In the genomic region with DNA sequence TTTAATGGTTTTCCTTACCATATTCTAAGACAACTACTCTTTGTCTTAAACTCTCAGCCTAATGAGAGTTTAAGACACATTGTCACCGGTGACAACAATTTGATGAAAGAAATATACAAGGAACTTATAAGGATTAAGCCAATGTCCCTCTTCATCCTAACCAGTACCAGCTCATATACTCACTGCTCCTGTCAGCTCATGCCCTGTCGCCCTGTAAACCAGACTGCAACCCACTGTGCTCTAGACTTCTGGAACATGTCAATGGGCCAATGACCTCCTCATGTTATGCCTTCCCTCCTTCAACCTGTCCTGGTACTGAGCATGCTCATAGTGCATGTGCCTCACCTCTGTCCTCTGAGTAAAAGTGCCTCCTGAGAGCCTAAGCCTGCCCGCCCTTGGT, we compare ENCODE assay signal across 26 mouse cellular contexts. TPM values are rescaled to one million over a fixed set of nuclear protein-coding genes. Genes with fewer than 3 reads are reported as not detected.
DNase-seq lines count a peak whose midpoint lies in the region; ATAC-seq and TF ChIP-seq lines count a peak whose summit lies in the region.
"Had no signal": no experiment of that assay in that cellular context is flagged by ENCODE, and none has a peak within 500 bp of the region (broad histone marks: within the 10 kb centered on the region; RNA-seq: fewer than 3 reads in every experiment).

No protein-coding gene starts in this region.

- no peak overlapping the region for H3K9ac ChIP-seq in forebrain, embryonic 12.5 days
- H3K9ac ChIP-seq in neural tube, embryonic 11.5 days (ENCODE audit: low read length): no peak overlapping the region
- H3K9ac ChIP-seq in lung, postnatal 0 days (replicated peaks; ENCODE audit: low read depth): no peak overlapping the region
- H3K9ac ChIP-seq: embryonic facial prominence, embryonic 12.5 days; embryonic facial prominence, embryonic 15.5 days; forebrain, embryonic 15.5 days; heart, embryonic 12.5 days; heart, embryonic 15.5 days; hindbrain, embryonic 13.5 days had no signal

- H3K27me3 ChIP-seq in forebrain, embryonic 10.5 days (ENCODE audit: poor library complexity, severe bottlenecking): no peaks in the 10 kb centered on the region
- H3K27me3 ChIP-seq in forebrain, embryonic 12.5 days: peaks cover 8% of the 10 kb centered on the region
- H3K27me3 ChIP-seq in neural tube, embryonic 11.5 days (ENCODE audit: control insufficient read depth, insufficient read depth, low read length): no peaks in the 10 kb centered on the region
- H3K27me3 ChIP-seq in lung, postnatal 0 days (replicated peaks; ENCODE audit: insufficient read depth, low read length): no peaks in the 10 kb centered on the region
- H3K27me3 ChIP-seq: embryonic facial prominence, embryonic 12.5 days; embryonic facial prominence, embryonic 15.5 days; forebrain, embryonic 15.5 days; heart, embryonic 15.5 days had no signal

- H3K36me3 ChIP-seq in forebrain, embryonic 10.5 days (replicated peaks): no peaks in the 10 kb centered on the region
- H3K36me3 ChIP-seq in forebrain, embryonic 12.5 days (replicated peaks): no peaks in the 10 kb centered on the region
- H3K36me3 ChIP-seq in neural tube, embryonic 11.5 days (ENCODE audit: control insufficient read depth, insufficient read depth, low read length): no peaks in the 10 kb centered on the region
- H3K36me3 ChIP-seq in lung, postnatal 0 days (ENCODE audit: insufficient read depth, low read length): no peaks in the 10 kb centered on the region
- H3K36me3 ChIP-seq: embryonic facial prominence, embryonic 12.5 days; embryonic facial prominence, embryonic 15.5 days; forebrain, embryonic 15.5 days; heart, embryonic 12.5 days; heart, embryonic 15.5 days; hindbrain, embryonic 10.5 days; hindbrain, embryonic 13.5 days had no signal

- TF ChIP-seq EP300 in lung, postnatal 0 days (IDR thresholded peaks at IDR 0.05): no peak

- no peak overlapping the region for H3K4me2 ChIP-seq in forebrain, embryonic 12.5 days
- H3K4me2 ChIP-seq in neural tube, embryonic 11.5 days (ENCODE audit: low read depth): no peak overlapping the region
- no peak overlapping the region for H3K4me2 ChIP-seq in lung, postnatal 0 days (replicated peaks; ENCODE audit: low read depth, low read length)
- H3K4me2 ChIP-seq: embryonic facial prominence, embryonic 12.5 days; embryonic facial prominence, embryonic 15.5 days; forebrain, embryonic 15.5 days; heart, embryonic 12.5 days; heart, embryonic 15.5 days; hindbrain, embryonic 13.5 days had no signal

- TF ChIP-seq CTCF in lung, postnatal 0 days (IDR thresholded peaks at IDR 0.05): no peak

- 0 out of 2 replicates have a peak overlapping the region, but pooled peaks have one; percentile 8 for H3K27ac ChIP-seq in forebrain, embryonic 10.5 days
- H3K27ac ChIP-seq in forebrain, embryonic 12.5 days: no peak overlapping the region
- H3K27ac ChIP-seq in neural tube, embryonic 11.5 days (ENCODE audit: low read depth, low read length): no peak overlapping the region
- H3K27ac ChIP-seq in lung, postnatal 0 days (ENCODE audit: low read length): no peak overlapping the region
- H3K27ac ChIP-seq: embryonic facial prominence, embryonic 12.5 days; embryonic facial prominence, embryonic 15.5 days; forebrain, embryonic 15.5 days; heart, embryonic 15.5 days; hindbrain, embryonic 10.5 days; hindbrain, embryonic 13.5 days had no signal

- ATAC-seq in forebrain, embryonic 12.5 days (ENCODE audit: low FRiP score): no peak
- no peak for ATAC-seq in neural tube, embryonic 11.5 days (ENCODE audit: insufficient read depth, low FRiP score, low TSS enrichment)
- ATAC-seq in megakaryocyte-erythroid progenitor cell, adult 5-6 weeks (replicated peaks; ENCODE audit: low FRiP score, low TSS enrichment, poor library complexity, severe bottlenecking): peak; percentile 52; the same call in 1 of the 2 replicates
- ATAC-seq in lung, postnatal 0 days: no peak
- ATAC-seq: forebrain, embryonic 15.5 days; hindbrain, embryonic 16.5 days had no signal

- no peak overlapping the region for H3K4me3 ChIP-seq in forebrain, embryonic 10.5 days
- no peak overlapping the region for H3K4me3 ChIP-seq in forebrain, embryonic 12.5 days (replicated peaks)
- no peak overlapping the region for H3K4me3 ChIP-seq in neural tube, embryonic 11.5 days (ENCODE audit: low read depth, low read length)
- H3K4me3 ChIP-seq in lung, postnatal 0 days (ENCODE audit: low read depth, low read length): no peak overlapping the region
- H3K4me3 ChIP-seq: embryonic facial prominence, embryonic 12.5 days; embryonic facial prominence, embryonic 15.5 days; erythroblast, embryonic 14.5 days; forebrain, embryonic 15.5 days; heart, embryonic 12.5 days; heart, embryonic 15.5 days; hindbrain, embryonic 10.5 days; hindbrain, embryonic 13.5 days had no signal

- no peaks in the 10 kb centered on the region for H3K9me3 ChIP-seq in forebrain, embryonic 10.5 days
- H3K9me3 ChIP-seq in forebrain, embryonic 12.5 days: no peaks in the 10 kb centered on the region
- no peaks in the 10 kb centered on the region for H3K9me3 ChIP-seq in neural tube, embryonic 11.5 days (ENCODE audit: control insufficient read depth, low read length)
- H3K9me3 ChIP-seq in lung, postnatal 0 days (ENCODE audit: low read length): no peaks in the 10 kb centered on the region
- H3K9me3 ChIP-seq: embryonic facial prominence, embryonic 12.5 days; embryonic facial prominence, embryonic 15.5 days; forebrain, embryonic 15.5 days; heart, embryonic 12.5 days; heart, embryonic 15.5 days; hindbrain, embryonic 10.5 days; hindbrain, embryonic 13.5 days had no signal

- H3K4me1 ChIP-seq in forebrain, embryonic 10.5 days: peaks cover 33% of the 10 kb centered on the region
- 0 out of 2 replicates have a peak, but pooled peaks cover 5% of the 10 kb centered on the region for H3K4me1 ChIP-seq in forebrain, embryonic 12.5 days
- H3K4me1 ChIP-seq in neural tube, embryonic 11.5 days (ENCODE audit: control insufficient read depth, insufficient read depth, low read length): peaks cover 9% of the 10 kb centered on the region; the same call in 1 of the 2 replicates
- H3K4me1 ChIP-seq in lung, postnatal 0 days (ENCODE audit: insufficient read depth, low read depth, low read length): no peaks in the 10 kb centered on the region; the same call in 1 of the 2 replicates
- H3K4me1 ChIP-seq: forebrain, embryonic 15.5 days had no signal

- DNase-seq in forebrain, embryonic 10.5 days (ENCODE audit: extremely low spot score, low spot score): no peak
- DNase-seq in neural tube, embryonic 11.5 days (ENCODE audit: low spot score): peak; percentile 5
- DNase-seq in neural tube, embryonic 10.5 days (ENCODE audit: extremely low spot score, low spot score): no peak
- DNase-seq in lung, postnatal 0 days (ENCODE audit: low spot score): no peak
- DNase-seq: adrenal gland, postnatal 10 days; adrenal gland, postnatal 36 days; cerebellum, adult 18-20 months; cerebellum, adult 9-10 months; cerebellum, postnatal 14 days; gastrocnemius, postnatal 25 days; heart, adult 18-20 months; heart, postnatal 10 days; heart, postnatal 36 days had no signal

- WGBS in forebrain, embryonic 10.5 days: 93% methylated on average over 3 of the region's 3 CpGs
- 91% methylated on average over 3 of the region's 3 CpGs for WGBS in forebrain, embryonic 12.5 days
- WGBS in neural tube, embryonic 11.5 days: 91% methylated on average over 3 of the region's 3 CpGs
- 90% methylated on average over 3 of the region's 3 CpGs for WGBS in lung, postnatal 0 days

RNA-seq across cellular contexts. Expression of gene Abcg8, which starts 8.3 kb away (rescaled TPM):
- polyA plus RNA-seq in forebrain, embryonic 10.5 days (2016; fragmentation: Nextera tagmentation; extraction: Ambion mirVana): 0.23 and 0.33 TPM in 2 replicates
- 0.05 and 0.19 TPM in 2 replicates for polyA plus RNA-seq in forebrain, embryonic 12.5 days (2016; fragmentation: Nextera tagmentation; extraction: Ambion mirVana)
- polyA plus RNA-seq in neural tube, embryonic 11.5 days (2014; fragmentation: Nextera tagmentation; extraction: Ambion mirVana): not detected in 2 replicates
- not detected in 2 replicates for total RNA-seq in megakaryocyte-erythroid progenitor cell, adult 5-6 weeks (2014; fragmentation: Nextera tagmentation)
- not detected in 2 replicates for total RNA-seq in megakaryocyte-erythroid progenitor cell, adult 5-6 weeks (2017)
- not detected in 2 replicates for polyA plus RNA-seq in lung, postnatal 0 days (2015; fragmentation: Nextera tagmentation; extraction: Ambion mirVana)
- total RNA-seq: adrenal gland, adult 18-20 months; adrenal gland, postnatal 36 days; gastrocnemius, postnatal 25 days; heart, adult 18-20 months; heart, postnatal 10 days; heart, postnatal 36 days had no signal
- polyA plus RNA-seq: erythroblast, embryonic 14.5 days; heart, embryonic 12.5 days; heart, embryonic 15.5 days had no signal

RNA-seq across cellular contexts. Expression of gene Abcg5, which starts 15.0 kb away (rescaled TPM):
- 5.3 and 5.4 TPM in 2 replicates for polyA plus RNA-seq in forebrain, embryonic 10.5 days (2016; fragmentation: Nextera tagmentation; extraction: Ambion mirVana)
- polyA plus RNA-seq in forebrain, embryonic 12.5 days (2016; fragmentation: Nextera tagmentation; extraction: Ambion mirVana): 2.8 and 4.2 TPM in 2 replicates
- 0.16 and 0.52 TPM in 2 replicates for polyA plus RNA-seq in neural tube, embryonic 11.5 days (2014; fragmentation: Nextera tagmentation; extraction: Ambion mirVana)
- not detected in 2 replicates for total RNA-seq in megakaryocyte-erythroid progenitor cell, adult 5-6 weeks (2014; fragmentation: Nextera tagmentation)
- not detected in 2 replicates for total RNA-seq in megakaryocyte-erythroid progenitor cell, adult 5-6 weeks (2017)
- polyA plus RNA-seq in lung, postnatal 0 days (2015; fragmentation: Nextera tagmentation; extraction: Ambion mirVana): 0.40 and 0.61 TPM in 2 replicates
- total RNA-seq: adrenal gland, adult 18-20 months; adrenal gland, postnatal 36 days; gastrocnemius, adult 8-10 months; gastrocnemius, postnatal 25 days; heart, adult 18-20 months; heart, postnatal 10 days; heart, postnatal 36 days had no signal
- polyA plus RNA-seq: erythroblast, embryonic 14.5 days; heart, embryonic 15.5 days had no signal

RNA-seq across cellular contexts. Expression of gene Dync2li1, which starts 41.6 kb away (rescaled TPM):
- 35.5 and 36.0 TPM in 2 replicates for polyA plus RNA-seq in forebrain, embryonic 10.5 days (2016; fragmentation: Nextera tagmentation; extraction: Ambion mirVana)
- 34.2 and 34.6 TPM in 2 replicates for polyA plus RNA-seq in forebrain, embryonic 12.5 days (2016; fragmentation: Nextera tagmentation; extraction: Ambion mirVana)
- 29.6 and 30.4 TPM in 2 replicates for polyA plus RNA-seq in neural tube, embryonic 11.5 days (2014; fragmentation: Nextera tagmentation; extraction: Ambion mirVana)
- total RNA-seq in megakaryocyte-erythroid progenitor cell, adult 5-6 weeks (2014; fragmentation: Nextera tagmentation): 3.3 TPM in 1 of 2 replicates, not detected in the other
- 0.50 and 1.4 TPM in 2 replicates for total RNA-seq in megakaryocyte-erythroid progenitor cell, adult 5-6 weeks (2017)
- 29.0 and 33.8 TPM in 2 replicates for polyA plus RNA-seq in lung, postnatal 0 days (2015; fragmentation: Nextera tagmentation; extraction: Ambion mirVana)
- polyA plus RNA-seq: erythroblast, embryonic 14.5 days had no signal
